Mouse (Mus musculus) lung, adult 2 months (tissue): ENCODE measurements around the gene C1ql4.

ENCODE experiments used
- CTCF ChIP-seq: fragments of 200-500 bp; IDR thresholded peaks from 2 replicates; pipeline ENCODE4 v1.5.1; 2011; ENCODE audit warnings: mild to moderate bottlenecking, low read length, control low read depth; ENCODE audit not compliant: insufficient read depth
- POLR2A ChIP-seq: fragments of 200-500 bp; IDR thresholded peaks from 2 replicates; pipeline ENCODE4 v1.6.1; 2011; ENCODE audit warnings: low read depth, mild to moderate bottlenecking, control low read depth, low read length, borderline replicate concordance; ENCODE audit errors: extremely low read depth

GRCm38 (mm10) chr15:99039306-99039705, 48.3 kb downstream of the C1ql4 start:
- TF ChIP-seq POLR2A = no peak
- TF ChIP-seq CTCF = no peak
